Mouse (Mus musculus) retina, postnatal 1 day (tissue): Measurements from ENCODE around the gene Tmem106a.
"Not testable (repeated sequence)": the region's sequence is repeated elsewhere in the genome, so short reads cannot be mapped to it uniquely, and the experiment has no call there.

Source experiments
- DNase-seq: peaks from one replicate; pipeline ENCODE4 v3.0.0-alpha.2; 2012

The Tmem106a gene

DNA sequence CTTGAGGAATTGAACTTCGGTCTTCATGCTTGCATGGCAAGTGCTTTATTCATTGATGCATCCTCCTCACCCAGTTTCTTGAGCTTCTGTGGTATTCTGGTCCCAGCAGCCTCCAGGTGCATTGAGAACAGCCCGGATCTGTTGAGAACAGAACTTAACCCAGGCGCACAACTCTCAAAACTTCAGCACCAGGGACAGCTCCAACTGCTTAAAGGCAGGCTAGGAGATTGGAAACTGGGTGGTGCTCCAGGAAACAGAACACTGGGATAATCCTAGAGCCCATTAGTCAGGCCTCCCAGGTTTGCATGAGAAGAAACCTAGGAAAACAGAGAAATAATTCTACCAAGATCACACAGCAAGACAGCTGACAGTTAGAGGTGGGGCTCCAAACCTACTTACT is 20.4 kb downstream of the Tmem106a start:
- peak; percentile 83 for DNase-seq

DNA sequence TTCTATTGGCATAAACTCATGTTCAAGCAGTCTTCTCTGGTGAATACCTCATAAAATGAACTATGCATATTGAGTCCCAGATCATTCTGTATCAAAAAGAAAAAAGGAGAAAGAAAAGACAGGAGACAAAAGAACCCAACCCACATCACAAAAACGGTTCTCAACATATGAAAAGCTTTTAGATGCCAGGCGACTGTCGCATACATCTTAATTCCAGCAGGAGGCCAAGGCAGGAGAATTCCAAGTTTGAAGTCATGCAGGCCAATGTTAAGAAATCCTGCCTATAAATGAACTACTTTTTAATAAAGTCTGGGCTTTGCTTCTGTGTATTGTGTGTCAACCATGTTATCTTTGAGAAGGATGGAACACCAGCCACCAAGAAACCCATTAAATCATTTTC is 22.1 kb downstream of the Tmem106a start:
- no peak for DNase-seq

- DNase-seq: peak; percentile 85
These were observed 22.8 kb downstream of the Tmem106a start for GRCm38 (mm10) chr11:101604531-101605453.

- DNase-seq: not testable (repeated sequence)
These were observed 25.1 kb downstream of the Tmem106a start for GRCm38 (mm10) chr11:101607134-101607533.

GRCm38 (mm10) chr11:101610445-101610844 is 28.4 kb downstream of the Tmem106a start:
- DNase-seq: no peak

DNA sequence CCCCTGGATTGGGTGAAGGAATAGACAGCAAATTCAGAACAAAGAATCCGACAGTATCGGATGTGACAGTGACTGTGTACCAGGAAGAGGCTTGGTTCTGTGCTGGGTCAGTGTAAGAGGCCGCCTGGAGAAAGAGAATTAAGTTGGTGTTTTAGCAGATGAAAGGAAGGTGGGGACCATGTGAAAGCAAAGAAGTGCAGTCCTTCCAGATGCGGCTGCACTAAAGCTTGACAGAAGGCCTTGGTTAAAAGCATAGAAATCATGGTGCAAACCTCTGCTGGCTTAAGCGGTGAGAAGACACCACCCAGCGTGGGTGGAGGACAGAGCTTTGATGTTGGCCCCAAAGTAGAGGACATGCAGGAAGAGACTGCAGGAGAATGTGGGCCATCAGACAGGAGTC is 31.6 kb downstream of the Tmem106a start:
- no peak for DNase-seq

- DNase-seq: no peak
These were observed 32.1 kb downstream of the Tmem106a start for GRCm38 (mm10) chr11:101614116-101614515.

DNA sequence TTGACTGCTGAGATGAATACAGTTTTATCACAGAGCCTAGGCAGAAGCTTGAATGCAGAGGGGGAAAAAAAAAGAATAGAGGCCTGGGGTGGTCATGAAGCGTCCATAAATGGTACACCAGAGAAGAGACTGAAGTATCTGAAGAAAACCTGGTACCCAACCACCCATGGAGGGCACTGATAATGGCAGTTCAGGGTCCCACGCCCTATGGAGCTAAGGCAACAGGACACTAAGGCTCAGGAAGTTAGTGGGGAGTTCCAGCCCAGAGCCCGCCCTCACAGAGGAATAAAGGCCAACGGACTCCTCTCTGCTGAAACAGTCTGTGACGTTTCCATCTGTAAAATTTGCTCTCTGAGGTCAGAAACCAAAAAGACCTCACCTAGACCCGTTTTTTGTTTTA is 33.3 kb downstream of the Tmem106a start:
- no peak for DNase-seq

DNA sequence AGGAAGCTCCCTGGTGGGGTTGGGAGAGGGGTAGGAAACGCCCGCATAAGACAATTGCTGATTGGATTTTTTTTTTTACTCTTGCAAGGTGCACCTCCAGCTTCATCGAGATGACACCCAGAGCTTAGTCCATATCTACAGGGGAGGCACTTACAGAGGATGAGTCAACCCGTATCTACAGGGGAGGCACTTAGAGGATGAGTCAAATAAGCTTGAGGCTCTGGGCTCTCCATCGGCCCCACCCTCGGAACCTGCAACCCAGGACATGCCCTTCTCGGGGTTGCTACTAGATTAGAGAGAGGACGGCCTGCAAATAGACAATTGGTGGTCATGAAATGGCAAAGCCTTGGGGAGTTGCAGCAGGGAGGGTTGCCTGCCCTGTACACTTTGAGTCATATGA is 34.1 kb downstream of the Tmem106a start:
- DNase-seq: no peak

- no peak for DNase-seq
These were observed 35.1 kb downstream of the Tmem106a start for GRCm38 (mm10) chr11:101616948-101617767.

DNA sequence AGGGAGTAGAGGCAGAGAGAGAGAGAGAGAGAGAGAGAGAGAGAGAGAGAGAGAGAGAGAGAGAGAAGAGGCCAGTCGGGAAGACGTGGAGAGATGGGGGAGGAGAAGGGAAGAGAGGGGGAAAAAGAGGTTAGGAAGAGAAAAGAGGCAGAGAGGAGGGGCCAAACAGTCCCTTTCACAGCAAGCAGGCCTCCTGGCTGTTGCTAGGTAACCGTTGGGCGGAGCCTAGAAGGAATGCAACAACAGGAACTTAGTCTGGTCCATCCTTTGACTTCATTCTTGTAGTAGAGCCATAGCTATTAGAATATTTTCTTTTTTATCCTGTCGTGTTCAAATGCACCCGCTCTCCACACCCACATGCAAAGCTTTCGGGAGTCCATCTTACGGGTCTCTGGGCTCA is 35.8 kb downstream of the Tmem106a start:
- peak; percentile 94 for DNase-seq

DNA sequence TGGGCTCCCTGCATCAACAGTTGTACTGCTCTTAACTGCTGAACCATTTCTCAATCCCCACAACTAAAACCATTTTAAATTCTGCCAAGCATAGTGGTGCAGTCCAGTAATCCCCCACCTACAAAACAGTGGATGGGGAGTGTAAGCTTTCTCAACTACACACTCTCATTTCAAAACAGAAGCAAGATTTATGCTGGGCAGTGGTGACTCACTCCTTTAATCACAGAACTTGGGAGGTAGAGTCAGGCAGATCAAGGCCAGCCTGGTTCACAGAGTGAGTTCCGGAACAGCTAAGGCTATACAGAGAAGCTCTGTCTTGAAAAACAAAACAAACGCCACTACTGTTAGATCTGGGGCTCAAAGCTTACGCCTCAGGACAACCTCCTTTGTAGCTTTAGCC is 36.6 kb downstream of the Tmem106a start:
- DNase-seq: no peak

- not testable (repeated sequence) for DNase-seq
These were observed 38.1 kb downstream of the Tmem106a start for GRCm38 (mm10) chr11:101620022-101620655.

DNA sequence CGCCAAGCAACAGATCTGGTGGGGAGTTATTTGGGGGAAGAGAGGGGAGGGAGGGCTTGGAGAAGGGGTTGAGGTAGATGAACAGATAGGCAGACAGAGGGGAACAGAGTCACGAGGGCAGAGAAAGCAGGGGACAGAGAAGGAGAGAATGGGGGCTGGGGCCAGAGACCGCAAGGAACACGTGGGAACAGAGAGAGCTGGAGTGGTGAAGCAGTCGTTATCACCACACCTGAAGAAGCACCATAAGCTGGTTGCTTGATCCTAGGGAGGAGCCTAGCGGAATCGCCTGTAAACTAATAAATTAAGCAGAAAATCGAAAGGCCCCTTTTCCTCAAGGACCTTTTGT is 44.6 kb downstream of the Tmem106a start:
- no peak for DNase-seq

DNA sequence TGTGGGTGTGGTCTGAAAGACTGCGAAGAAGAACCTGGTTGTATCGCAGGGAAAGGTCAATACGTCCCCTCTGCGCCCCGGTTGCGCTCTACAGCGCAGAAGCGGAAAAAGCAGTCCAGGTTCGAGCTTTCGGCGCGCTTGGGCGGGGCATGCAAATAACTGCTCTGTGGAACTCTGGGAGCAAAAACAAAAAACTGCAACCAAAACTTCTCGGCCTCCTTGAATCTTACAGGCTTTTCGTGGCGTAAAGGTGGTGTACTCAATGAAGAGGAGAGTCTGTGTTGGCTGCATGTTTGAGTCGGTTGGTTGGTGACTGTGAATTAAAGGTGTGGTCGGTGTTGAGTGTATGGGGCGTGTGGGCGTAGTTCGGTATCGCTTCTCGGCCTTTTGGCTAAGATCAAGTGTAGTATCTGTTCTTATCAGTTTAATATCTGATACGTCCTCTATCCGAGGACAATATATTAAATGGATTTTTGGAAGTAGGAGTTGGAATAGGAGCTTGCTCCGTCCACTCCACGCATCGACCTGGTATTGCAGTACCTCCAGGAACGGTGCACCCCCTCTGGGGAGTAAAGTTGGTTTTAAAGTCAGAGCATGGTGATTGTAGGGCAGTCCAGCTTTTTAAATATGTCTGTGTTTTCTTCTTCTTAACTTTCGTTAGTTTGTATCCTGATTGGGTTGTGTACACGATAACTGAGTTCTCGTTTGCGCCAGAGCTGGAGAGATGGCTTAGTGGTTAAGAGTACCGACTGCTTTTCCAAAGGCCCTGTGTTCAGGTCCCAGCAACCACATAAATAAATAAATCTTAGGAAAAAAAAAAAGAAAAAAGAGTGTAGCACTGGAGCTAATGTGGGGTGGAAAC is 45.2 kb downstream of the Tmem106a start, which contains the start of gene Rdm1:
TSS of gene Rdm1 (plus strand) at position 201 of the 862 bp plus-strand sequence.
- peak; percentile 96 for DNase-seq

- DNase-seq: no peak
These were observed 46.0 kb downstream of the Tmem106a start for GRCm38 (mm10) chr11:101627857-101628559.

- DNase-seq: not testable (repeated sequence)
These were observed 46.8 kb downstream of the Tmem106a start for GRCm38 (mm10) chr11:101628733-101629417.

- DNase-seq: no peak
These were observed 53.6 kb downstream of the Tmem106a start for GRCm38 (mm10) chr11:101635660-101636059.

- DNase-seq: no peak
These were observed 57.7 kb downstream of the Tmem106a start for GRCm38 (mm10) chr11:101639761-101640160.

DNA sequence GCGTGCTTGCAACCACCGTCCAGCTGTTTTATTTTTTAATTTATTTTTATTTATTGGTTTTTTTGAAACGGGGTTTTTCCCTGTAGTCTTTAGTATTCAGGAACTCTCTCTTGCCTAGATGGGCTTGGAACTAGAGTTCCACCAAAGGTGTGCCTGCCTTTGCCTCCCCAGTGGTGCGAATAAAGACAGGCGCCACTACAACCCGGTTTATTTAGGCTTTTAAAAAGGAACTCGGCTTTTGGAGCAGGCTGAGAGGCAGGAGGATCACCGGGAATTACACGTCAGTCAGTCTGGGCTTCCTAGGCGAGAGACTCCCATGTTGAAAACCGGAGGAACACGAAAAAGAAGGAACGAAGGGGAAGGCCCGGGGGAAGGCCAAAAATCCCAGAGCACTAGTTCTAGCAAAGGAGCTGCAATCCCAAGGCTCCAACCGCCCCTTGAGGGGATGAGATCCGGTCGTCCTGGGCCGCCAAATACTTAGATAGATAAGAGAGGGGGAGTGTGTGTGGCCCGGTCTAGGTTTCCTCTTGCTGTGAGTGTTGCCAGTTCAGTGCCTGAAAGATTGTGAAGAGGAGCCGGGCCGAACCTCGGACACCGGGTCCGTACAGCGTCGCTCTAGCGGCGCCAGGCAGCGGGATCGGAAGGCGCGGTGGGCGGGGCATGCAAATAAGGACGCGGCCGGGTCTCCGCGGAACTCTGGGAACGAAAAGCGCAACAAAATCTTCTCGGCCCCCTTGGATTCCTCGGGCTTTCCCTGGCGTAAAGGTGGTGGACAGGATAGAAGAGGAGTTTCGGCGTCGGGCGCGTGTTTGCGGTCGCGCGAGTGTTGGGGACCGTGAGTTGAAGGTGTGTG is 59.0 kb downstream of the Tmem106a start:
- DNase-seq: peak; percentile 87
